Mouse (Mus musculus): ENCODE data around the gene Prss46. TPM values are rescaled to one million over a fixed set of nuclear protein-coding genes. Genes with fewer than 3 reads are reported as not detected.

Gene Prss46
- polyA plus RNA-seq, 1 experiment from 2014 or later, result not detected

GRCm38 (mm10) chr9:110858967-110859596, 14.8 kb downstream of the Prss46 start:
- H3K27ac ChIP-seq (replicated peaks), result no peak overlapping the region
- H3K4me3 ChIP-seq, result no peak overlapping the region
- H3K4me2 ChIP-seq, result no peak overlapping the region
- H3K9ac ChIP-seq, result no peak overlapping the region
- peaks cover 6% of the 10 kb centered on the region for H3K4me1 ChIP-seq
- H3K36me3 ChIP-seq, result no peaks in the 10 kb centered on the region
- H3K9me3 ChIP-seq, result no peaks in the 10 kb centered on the region
- ATAC-seq (ENCODE audit: extremely low read depth, insufficient number of reproducible peaks, low FRiP score, low TSS enrichment), result no peak
- 79% methylated on average over 5 of the region's 5 CpGs for WGBS
- peaks cover 45% of the 10 kb centered on the region for H3K27me3 ChIP-seq (replicated peaks)

DNA sequence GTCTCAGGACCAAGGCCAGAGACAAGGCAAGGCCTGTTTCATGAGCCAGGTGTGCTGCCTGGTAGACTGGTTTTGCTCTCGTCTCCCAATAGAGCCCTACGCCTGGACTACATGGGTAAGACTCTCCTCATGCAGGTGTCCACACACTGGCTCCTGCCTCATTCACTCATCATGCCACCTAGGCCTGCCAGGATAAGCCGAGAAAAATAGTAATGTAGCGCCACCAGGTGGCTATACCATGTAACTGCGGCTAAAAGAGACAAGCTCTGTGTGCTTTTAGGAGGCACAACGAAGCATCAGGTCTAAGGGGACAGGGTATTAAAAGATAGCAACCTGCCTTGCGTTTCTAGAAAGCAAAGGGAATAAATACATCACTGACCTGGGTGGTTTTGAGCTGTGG, 26.7 kb downstream of the Prss46 start:
- no peak for ATAC-seq (ENCODE audit: extremely low read depth, insufficient number of reproducible peaks, low FRiP score, low TSS enrichment)
- Histone ChIP-seq H3K9ac (no peak overlapping the region), H3K4me3 (no peak overlapping the region), H3K4me1 (peaks cover 14% of the 10 kb centered on the region), H3K36me3 (no peaks in the 10 kb centered on the region), H3K27me3 (replicated peaks) (peaks cover 39% of the 10 kb centered on the region), H3K27ac (replicated peaks) (no peak overlapping the region), H3K4me2 (no peak overlapping the region), H3K9me3 (no peaks in the 10 kb centered on the region)
- 15% methylated on average over 7 of the region's 7 CpGs for WGBS

DNA sequence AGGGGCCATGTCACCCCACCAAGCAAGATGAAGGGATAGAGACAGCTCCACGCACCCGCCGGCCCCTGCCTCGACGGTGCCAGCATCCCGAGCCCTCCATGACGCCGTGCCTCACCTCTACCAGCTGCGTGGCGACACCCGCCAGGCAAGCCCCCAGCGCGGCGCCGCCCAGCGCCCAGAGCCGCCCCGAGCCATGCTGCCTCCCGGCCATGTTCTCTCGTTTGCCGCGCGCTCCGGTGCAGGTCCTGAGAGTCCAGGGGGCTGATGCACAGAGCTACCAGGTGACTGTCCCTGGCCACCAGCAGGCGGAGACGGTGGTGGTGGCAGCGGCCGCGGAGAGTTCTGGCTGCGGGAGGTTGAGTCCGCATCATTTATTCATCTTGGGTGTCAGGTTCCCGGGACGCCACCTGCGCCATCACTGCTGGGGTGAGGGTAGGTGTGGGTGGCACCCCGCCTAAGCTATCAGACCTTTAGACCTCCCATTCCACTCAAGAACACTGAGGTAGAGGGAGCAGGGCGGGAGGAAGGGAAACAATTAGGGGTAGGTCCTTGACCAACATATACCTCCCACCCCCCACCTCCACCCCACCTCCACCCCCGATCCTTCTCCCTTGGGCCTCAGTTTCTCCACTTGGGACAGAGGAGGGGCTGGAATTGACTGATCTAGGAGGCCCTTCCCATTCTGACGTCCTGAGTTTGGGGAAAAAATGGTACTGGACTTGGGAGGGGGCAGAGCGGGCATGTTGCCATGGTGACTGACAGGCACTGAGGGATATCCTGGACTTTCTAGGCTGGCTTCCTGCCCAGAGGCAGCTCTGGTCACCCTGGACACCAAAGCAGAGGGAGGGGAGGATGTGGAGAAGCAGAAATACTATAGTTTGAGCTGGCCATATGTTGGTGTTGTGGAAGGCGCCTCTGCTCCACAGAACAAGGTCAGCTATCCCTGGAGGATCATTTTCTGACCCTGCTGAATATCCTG, 29.7 kb downstream of the Prss46 start:
- 9% methylated on average over 37 of the region's 40 CpGs for WGBS

DNA sequence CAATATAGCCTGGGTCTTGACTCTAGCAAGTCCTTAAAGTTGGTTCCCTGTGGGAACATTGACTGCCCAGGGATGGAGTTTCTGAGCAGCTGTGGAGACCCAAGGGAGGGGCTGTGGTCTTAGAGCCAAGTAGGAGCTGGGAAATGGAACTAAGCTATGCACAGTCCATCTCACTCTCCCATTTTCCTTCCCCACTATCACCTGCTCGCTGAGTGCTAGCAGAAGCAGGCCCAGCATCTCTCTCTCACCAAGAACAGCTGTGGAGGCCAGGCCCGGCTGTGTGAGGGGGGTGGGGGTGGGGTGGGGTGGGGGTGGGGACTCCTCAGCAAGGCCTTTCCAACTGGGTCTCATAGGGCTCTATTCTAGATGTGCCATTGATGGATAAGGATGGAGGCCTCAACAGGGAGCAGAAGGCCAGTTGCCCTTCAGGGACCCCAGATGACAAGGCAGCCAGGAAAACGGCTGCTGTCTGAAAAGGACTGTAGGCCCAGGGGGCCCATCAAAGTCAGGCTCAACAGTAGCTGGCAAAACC, 30.4 kb downstream of the Prss46 start:
- Histone ChIP-seq H3K9ac (no peak overlapping the region), H3K27me3 (replicated peaks) (peaks cover 58% of the 10 kb centered on the region), H3K4me3 (no peak overlapping the region), H3K36me3 (no peaks in the 10 kb centered on the region), H3K9me3 (no peaks in the 10 kb centered on the region), H3K4me1 (peaks cover 34% of the 10 kb centered on the region), H3K4me2 (no peak overlapping the region), H3K27ac (replicated peaks) (no peak overlapping the region)
- ATAC-seq (ENCODE audit: extremely low read depth, insufficient number of reproducible peaks, low FRiP score, low TSS enrichment), result no peak
- WGBS, result 26% methylated on average over 3 of the region's 3 CpGs

More for the DNA sequence above, 29.7 kb downstream of the Prss46 start:
- Histone ChIP-seq H3K4me3 (peak overlapping the region; percentile 44), H3K27me3 (replicated peaks) (peaks cover 50% of the 10 kb centered on the region), H3K27ac (replicated peaks) (no peak overlapping the region), H3K4me2 (peak overlapping the region; percentile 70), H3K9me3 (no peaks in the 10 kb centered on the region), H3K36me3 (no peaks in the 10 kb centered on the region), H3K9ac (peak overlapping the region; percentile 60), H3K4me1 (peaks cover 26% of the 10 kb centered on the region)
- no peak for ATAC-seq (ENCODE audit: extremely low read depth, insufficient number of reproducible peaks, low FRiP score, low TSS enrichment)

DNA sequence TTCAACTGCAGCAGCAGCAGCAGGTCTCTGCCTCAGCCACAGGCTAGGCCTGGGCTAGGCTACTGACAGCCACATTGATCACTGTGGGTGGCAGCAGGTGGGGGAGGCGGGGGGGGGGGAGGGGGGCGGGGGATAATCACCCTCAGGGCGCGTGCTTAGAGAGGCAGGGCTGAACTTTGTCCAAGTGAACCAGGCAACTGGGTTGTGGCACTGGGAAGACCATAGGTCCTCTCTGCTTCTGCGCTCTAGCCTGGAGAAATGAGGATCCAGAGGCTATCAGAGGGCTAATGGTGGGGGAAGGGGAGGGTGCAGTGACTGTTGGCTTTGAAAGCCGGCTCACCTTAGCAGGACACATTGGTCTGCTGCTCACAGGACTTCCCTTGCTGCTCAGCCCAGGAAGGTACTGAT, 31.0 kb downstream of the Prss46 start:
- Histone ChIP-seq H3K9ac (no peak overlapping the region), H3K4me3 (no peak overlapping the region), H3K36me3 (no peaks in the 10 kb centered on the region), H3K4me2 (no peak overlapping the region), H3K9me3 (no peaks in the 10 kb centered on the region), H3K4me1 (peaks cover 36% of the 10 kb centered on the region), H3K27ac (replicated peaks) (no peak overlapping the region), H3K27me3 (replicated peaks) (peaks cover 64% of the 10 kb centered on the region)
- WGBS, result 27% methylated on average over 5 of the region's 6 CpGs
- no peak for ATAC-seq (ENCODE audit: extremely low read depth, insufficient number of reproducible peaks, low FRiP score, low TSS enrichment)

DNA sequence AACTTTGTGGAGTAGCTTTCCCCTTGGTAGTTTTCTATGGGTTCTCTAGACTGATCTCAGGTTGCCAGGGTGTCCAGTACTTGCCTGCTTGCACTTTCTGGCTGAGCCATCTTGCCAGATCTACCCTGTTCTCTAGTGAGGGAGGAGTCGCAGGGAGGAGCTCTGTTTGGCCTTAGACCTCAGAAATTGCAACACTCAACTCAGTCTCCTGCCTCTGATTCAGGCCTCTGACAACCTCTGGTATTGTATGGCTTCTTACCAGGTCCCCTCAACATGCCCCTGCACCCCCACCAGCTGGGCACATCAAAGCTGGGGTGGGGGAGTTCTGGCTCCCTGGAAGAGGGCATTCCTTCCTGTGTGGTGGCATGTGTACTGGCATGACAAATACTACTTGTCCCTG, 33.0 kb downstream of the Prss46 start:
- 79% methylated on average over 1 of the region's 1 CpGs for WGBS
- H3K27ac ChIP-seq (replicated peaks), result 0 out of 2 replicates have a peak overlapping the region, but pooled peaks have one; percentile 3

DNA sequence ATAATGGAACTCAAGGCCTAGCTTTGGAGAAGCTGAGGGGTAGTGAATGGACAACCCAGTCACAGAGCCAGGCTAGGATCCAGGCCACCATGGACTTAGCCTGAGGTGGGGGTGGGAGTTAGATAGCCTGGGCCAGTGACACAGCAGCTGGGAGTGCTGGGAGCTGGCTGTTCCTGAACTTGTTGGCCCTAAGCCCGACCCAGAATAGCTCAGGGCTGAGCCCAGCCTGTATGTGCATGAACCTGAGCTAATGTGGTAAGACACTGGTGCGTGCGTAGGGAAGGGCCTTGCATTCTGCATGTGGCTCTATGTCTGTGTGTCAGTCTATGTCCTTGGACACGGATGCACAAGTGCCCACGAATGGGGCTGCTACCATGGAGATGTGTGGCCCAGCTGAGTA, 33.6 kb downstream of the Prss46 start:
- Histone ChIP-seq H3K4me3 (no peak overlapping the region), H3K9me3 (no peaks in the 10 kb centered on the region), H3K36me3 (no peaks in the 10 kb centered on the region), H3K27me3 (replicated peaks) (peaks cover 77% of the 10 kb centered on the region), H3K9ac (no peak overlapping the region), H3K4me2 (no peak overlapping the region), H3K27ac (replicated peaks) (peak overlapping the region; percentile 16; the same call in 1 of the 2 replicates), H3K4me1 (peaks cover 45% of the 10 kb centered on the region)
- 61% methylated on average over 5 of the region's 5 CpGs for WGBS
- ATAC-seq (ENCODE audit: extremely low read depth, insufficient number of reproducible peaks, low FRiP score, low TSS enrichment), result peak; percentile 14; the same call in 1 of the 2 replicates

More for the DNA sequence above, 33.0 kb downstream of the Prss46 start:
- no peak for ATAC-seq (ENCODE audit: extremely low read depth, insufficient number of reproducible peaks, low FRiP score, low TSS enrichment)
- no peak overlapping the region for H3K4me3 ChIP-seq
- H3K9me3 ChIP-seq, result no peaks in the 10 kb centered on the region
- peaks cover 45% of the 10 kb centered on the region for H3K4me1 ChIP-seq
- peaks cover 80% of the 10 kb centered on the region for H3K27me3 ChIP-seq (replicated peaks)
- H3K9ac ChIP-seq, result no peak overlapping the region
- H3K4me2 ChIP-seq, result no peak overlapping the region
- no peaks in the 10 kb centered on the region for H3K36me3 ChIP-seq

GRCm38 (mm10) chr9:110879191-110879920, 35.0 kb downstream of the Prss46 start, which contains the start of gene Als2cl:
Gene Als2cl, plus strand, starts transcription at chr9:110879870.
- H3K36me3 ChIP-seq, result no peaks in the 10 kb centered on the region
- ATAC-seq (ENCODE audit: extremely low read depth, insufficient number of reproducible peaks, low FRiP score, low TSS enrichment), result no peak
- WGBS, result 14% methylated on average over 12 of the region's 12 CpGs
- H3K4me1 ChIP-seq, result peaks cover 35% of the 10 kb centered on the region
- H3K27ac ChIP-seq (replicated peaks), result no peak within 1 kb of the TSS
- peaks cover 63% of the 10 kb centered on the region for H3K27me3 ChIP-seq (replicated peaks)
- H3K4me3 ChIP-seq, result peak within 1 kb of the TSS; percentile 72
- no peaks in the 10 kb centered on the region for H3K9me3 ChIP-seq
- peak within 1 kb of the TSS; percentile 97 for H3K4me2 ChIP-seq
- peak within 1 kb of the TSS; percentile 82 for H3K9ac ChIP-seq

- Histone ChIP-seq H3K9ac (peak within 1 kb of the TSS; percentile 82), H3K27ac (replicated peaks) (no peak within 1 kb of the TSS), H3K4me1 (peaks cover 31% of the 10 kb centered on the region), H3K27me3 (replicated peaks) (peaks cover 61% of the 10 kb centered on the region), H3K9me3 (no peaks in the 10 kb centered on the region), H3K36me3 (no peaks in the 10 kb centered on the region), H3K4me2 (peak within 1 kb of the TSS; percentile 97), H3K4me3 (peak within 1 kb of the TSS; percentile 72)
- under 1% methylated on average over 56 of the region's 57 CpGs for WGBS
- ATAC-seq (ENCODE audit: extremely low read depth, insufficient number of reproducible peaks, low FRiP score, low TSS enrichment), result peak; percentile 18; the same call in 1 of the 2 replicates
These were observed 35.8 kb downstream of the Prss46 start, which contains the start of gene Tmie for GRCm38 (mm10) chr9:110879998-110880561. Gene Tmie, minus strand, starts transcription at chr9:110880113.

- 67% methylated on average over 4 of the region's 4 CpGs for WGBS
- no peak overlapping the region for H3K27ac ChIP-seq (replicated peaks)
- H3K27me3 ChIP-seq (replicated peaks), result peaks cover 56% of the 10 kb centered on the region
These were observed 36.5 kb downstream of the Prss46 start for GRCm38 (mm10) chr9:110880772-110881171.

More at GRCm38 (mm10) chr9:110880772-110881171, 36.5 kb downstream of the Prss46 start:
- H3K9ac ChIP-seq, result peak overlapping the region; percentile 82
- H3K36me3 ChIP-seq, result no peaks in the 10 kb centered on the region
- peak overlapping the region; percentile 72 for H3K4me3 ChIP-seq
- H3K4me2 ChIP-seq, result peak overlapping the region; percentile 97
- no peaks in the 10 kb centered on the region for H3K9me3 ChIP-seq
- ATAC-seq (ENCODE audit: extremely low read depth, insufficient number of reproducible peaks, low FRiP score, low TSS enrichment), result no peak
- peaks cover 31% of the 10 kb centered on the region for H3K4me1 ChIP-seq

Measured in heart, embryonic 13.5 days (tissue).